Mouse (Mus musculus) layer of hippocampus, postnatal 25 days (tissue): ENCODE data around the gene Amigo1. TPM values are rescaled to one million over a fixed set of nuclear protein-coding genes. Genes with fewer than 3 reads are reported as not detected.
"Not testable (repeated sequence)": the region's sequence is repeated elsewhere in the genome, so short reads cannot be mapped to it uniquely, and the experiment has no call there.

Experiments used
- DNase-seq, 2 experiments: peaks; one replicate each; pipeline ENCODE4 v3.0.0; 2022; ENCODE audit warnings: mixed read lengths in 2 of 2, low spot score in 1 of 2; ENCODE audit errors: extremely low spot score in 1 of 2
- total RNA-seq, 2 experiments: library from RNA; stranded (reverse); gene quantifications; 2 replicates each; pipeline ENCODE4 v1.2.3; 2021

The Amigo1 gene
- total RNA-seq, 2 experiments from 2014 or later: 66.8 to 67.7 TPM

- DNase-seq: no peak
These were observed 20.7 kb downstream of the Amigo1 start for GRCm38 (mm10) chr3:108206731-108207375.

- DNase-seq: no peak
These were observed 22.9 kb downstream of the Amigo1 start for GRCm38 (mm10) chr3:108209001-108209400.

GRCm38 (mm10) chr3:108209536-108209935, 23.4 kb downstream of the Amigo1 start:
- no peak for DNase-seq

GRCm38 (mm10) chr3:108209946-108210770, 24.0 kb downstream of the Amigo1 start:
- peak; percentile 86 to 88 for DNase-seq

GRCm38 (mm10) chr3:108210771-108211139, 24.6 kb downstream of the Amigo1 start, which contains the start of gene Atxn7l2:
TSS of gene Atxn7l2 (minus strand) at chr3:108210934.
- no peak for DNase-seq

- no peak for DNase-seq
These were observed 25.7 kb downstream of the Amigo1 start for GRCm38 (mm10) chr3:108211845-108212244.

- no peak for DNase-seq
These were observed 26.3 kb downstream of the Amigo1 start for GRCm38 (mm10) chr3:108212406-108212805.

GRCm38 (mm10) chr3:108214734-108215133, 28.6 kb downstream of the Amigo1 start:
- no peak for DNase-seq

- no peak for DNase-seq
These were observed 34.5 kb downstream of the Amigo1 start for GRCm38 (mm10) chr3:108220661-108221060.

GRCm38 (mm10) chr3:108225711-108226557, 39.8 kb downstream of the Amigo1 start:
- DNase-seq: no peak

- DNase-seq: no peak
These were observed 40.6 kb downstream of the Amigo1 start, which contains the start of gene Sypl2 for GRCm38 (mm10) chr3:108226558-108227350. TSS of gene Sypl2 (minus strand) at chr3:108226648.

- DNase-seq: no peak
These were observed 41.4 kb downstream of the Amigo1 start for GRCm38 (mm10) chr3:108227521-108227920.

- DNase-seq: no peak
These were observed 45.5 kb downstream of the Amigo1 start for GRCm38 (mm10) chr3:108231646-108232045.

- DNase-seq: not testable (repeated sequence)
These were observed 51.5 kb downstream of the Amigo1 start for GRCm38 (mm10) chr3:108237474-108238102.

GRCm38 (mm10) chr3:108241243-108241839, 55.2 kb downstream of the Amigo1 start:
- DNase-seq: no peak
